In the genomic region with DNA sequence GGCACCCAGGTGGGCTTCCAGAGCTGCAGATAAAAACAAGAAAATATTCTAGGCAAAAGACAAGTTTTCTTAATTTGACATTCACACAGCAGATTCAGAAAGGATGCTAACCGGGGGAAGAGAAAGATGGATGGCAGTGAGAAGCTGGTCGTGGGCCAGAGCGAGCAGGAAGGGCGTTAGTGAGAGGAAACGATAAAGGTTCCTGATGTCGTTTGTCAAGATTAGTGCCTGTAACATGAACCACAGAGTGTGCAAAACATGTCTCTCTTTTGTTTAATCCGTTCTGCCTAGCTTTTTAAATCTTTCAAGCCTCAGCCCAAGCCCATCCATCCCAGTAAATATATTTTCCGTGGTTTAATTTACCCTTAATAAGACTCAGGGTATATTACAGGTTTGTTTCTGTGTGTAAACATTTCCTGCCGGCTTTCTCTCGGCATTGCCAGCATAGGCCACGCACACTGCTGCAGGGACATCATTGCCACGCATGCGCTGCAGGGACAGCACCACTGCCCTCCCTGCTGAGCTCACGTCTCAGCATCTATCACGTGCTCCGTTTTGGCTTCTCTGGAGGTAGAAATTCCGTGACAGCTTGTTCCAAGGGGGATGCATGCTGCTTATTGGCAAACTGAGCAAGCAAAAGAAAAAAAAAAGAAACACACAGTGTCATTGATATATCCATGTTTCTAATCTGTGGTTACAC, we compare ENCODE assay signal across 8 mouse cellular contexts.
A peak's percentile ranks its signal among the peaks of the same experiment; 100 is the strongest.
DNase-seq lines count a peak whose midpoint lies in the region; ATAC-seq and TF ChIP-seq lines count a peak whose summit lies in the region.

No protein-coding gene starts in this region.

- H3K4me1 ChIP-seq in embryonic facial prominence, embryonic 13.5 days, result peaks cover 28% of the 10 kb centered on the region
- H3K4me1 ChIP-seq in embryonic facial prominence, embryonic 10.5 days, result peaks cover 25% of the 10 kb centered on the region
- H3K4me1 ChIP-seq in MEL (ENCODE audit: control insufficient read depth in 1 of 2, insufficient read depth in 2 of 2, low read length in 2 of 2), result peaks cover 13 to 26% of the 10 kb centered on the region in 2 experiments
- peaks cover 24% of the 10 kb centered on the region for H3K4me1 ChIP-seq in heart, adult 2 months (ENCODE audit: control insufficient read depth, insufficient read depth, low read length)
- H3K4me1 ChIP-seq in liver, postnatal 0 days (ENCODE audit: insufficient read depth), result peaks cover 4% of the 10 kb centered on the region; the same call in 1 of the 2 replicates

- peak overlapping the region; percentile 44; the same call in 1 of the 2 replicates for H3K27ac ChIP-seq in embryonic facial prominence, embryonic 13.5 days
- H3K27ac ChIP-seq in embryonic facial prominence, embryonic 10.5 days (replicated peaks), result no peak overlapping the region
- H3K27ac ChIP-seq in MEL (ENCODE audit: control insufficient read depth, low read depth, low read length), result peak overlapping the region; percentile 97
- peak overlapping the region; percentile 21; the same call in 1 of the 2 replicates for H3K27ac ChIP-seq in heart, adult 2 months
- peak overlapping the region; percentile 55; the same call in 1 of the 2 replicates for H3K27ac ChIP-seq in liver, postnatal 0 days (ENCODE audit: low read depth)

- TF ChIP-seq EP300 in MEL (IDR thresholded peaks at IDR 0.05; ENCODE audit: low read depth in 1 of 2, low read length in 2 of 2), result peak; percentile 89 to 90
- no peak for TF ChIP-seq EP300 in heart, adult 2 months (IDR thresholded peaks at IDR 0.05; ENCODE audit: insufficient read depth, low read depth, low read length)
- no peak for TF ChIP-seq EP300 in liver, postnatal 0 days (IDR thresholded peaks at IDR 0.05; ENCODE audit: low read depth)

- H3K4me2 ChIP-seq in embryonic facial prominence, embryonic 13.5 days, result no peak overlapping the region
- H3K4me2 ChIP-seq in liver, postnatal 0 days (ENCODE audit: low read depth, low read length), result peak overlapping the region; percentile 23; the same call in 1 of the 2 replicates

- no peak for TF ChIP-seq RAD21 in MEL (IDR thresholded peaks at IDR 0.05; ENCODE audit: low read depth, low read length)

- TF ChIP-seq CTCF in MEL (IDR thresholded peaks at IDR 0.05 in 2 of 3, conservative IDR thresholded peaks at IDR 0.05 in 1 of 3; ENCODE audit: control insufficient read depth in 1 of 3, insufficient read depth in 1 of 3, low read depth in 2 of 3, low read length in 3 of 3, poor library complexity in 1 of 3, severe bottlenecking in 1 of 3), result no peak
- TF ChIP-seq CTCF in heart, adult 2 months (IDR thresholded peaks at IDR 0.05), result no peak
- no peak for TF ChIP-seq CTCF in liver, postnatal 0 days (IDR thresholded peaks at IDR 0.05; ENCODE audit: low read depth)

- H3K79me2 ChIP-seq in MEL (ENCODE audit: control insufficient read depth, insufficient read depth, low read length, poor library complexity), result no peaks in the 10 kb centered on the region
- no peaks in the 10 kb centered on the region for H3K79me2 ChIP-seq in heart, adult 2 months (replicated peaks; ENCODE audit: control insufficient read depth, insufficient read depth, low read length)

- no peaks in the 10 kb centered on the region for H3K27me3 ChIP-seq in embryonic facial prominence, embryonic 13.5 days
- no peaks in the 10 kb centered on the region for H3K27me3 ChIP-seq in embryonic facial prominence, embryonic 10.5 days (replicated peaks; ENCODE audit: low read depth, poor library complexity, severe bottlenecking)
- no peaks in the 10 kb centered on the region for H3K27me3 ChIP-seq in MEL (ENCODE audit: control insufficient read depth in 1 of 2, insufficient read depth in 2 of 2, low read length in 2 of 2)
- H3K27me3 ChIP-seq in heart, adult 2 months (ENCODE audit: control insufficient read depth, insufficient read depth, low read length), result no peaks in the 10 kb centered on the region
- H3K27me3 ChIP-seq in liver, postnatal 0 days (ENCODE audit: insufficient read depth, low read length), result no peaks in the 10 kb centered on the region

- DNase-seq in embryonic facial prominence, embryonic 10.5 days (ENCODE audit: low spot score), result no peak
- DNase-seq in MEL (ENCODE audit: low read depth, low spot score), result peak; percentile 91
- DNase-seq in heart, adult 2 months, result peak in 1 of 2 experiments; percentile 51
- peak; percentile 59 for DNase-seq in kidney, postnatal 14 days
- no peak for DNase-seq in liver, postnatal 0 days
- no peak for DNase-seq in embryo, embryonic 10.5 days (ENCODE audit: low spot score)

- H3K4me3 ChIP-seq in embryonic facial prominence, embryonic 13.5 days, result no peak overlapping the region
- H3K4me3 ChIP-seq in embryonic facial prominence, embryonic 10.5 days, result no peak overlapping the region
- H3K4me3 ChIP-seq in MEL (ENCODE audit: control insufficient read depth in 1 of 2, insufficient read depth in 1 of 2, low read depth in 2 of 2, low read length in 2 of 2), result peak overlapping the region; percentile 40 to 49
- no peak overlapping the region for H3K4me3 ChIP-seq in heart, adult 2 months
- no peak overlapping the region for H3K4me3 ChIP-seq in liver, postnatal 0 days (ENCODE audit: low read depth, low read length)

- H3K9me3 ChIP-seq in embryonic facial prominence, embryonic 13.5 days, result no peaks in the 10 kb centered on the region
- no peaks in the 10 kb centered on the region for H3K9me3 ChIP-seq in embryonic facial prominence, embryonic 10.5 days
- H3K9me3 ChIP-seq in MEL (replicated peaks; ENCODE audit: insufficient read depth, low read length), result no peaks in the 10 kb centered on the region
- H3K9me3 ChIP-seq in liver, postnatal 0 days (ENCODE audit: low read length), result no peaks in the 10 kb centered on the region

- peaks cover 14% of the 10 kb centered on the region; the same call in 1 of the 2 replicates for H3K36me3 ChIP-seq in embryonic facial prominence, embryonic 13.5 days
- H3K36me3 ChIP-seq in embryonic facial prominence, embryonic 10.5 days (replicated peaks), result peaks cover 39% of the 10 kb centered on the region
- peaks cover 0 to 14% of the 10 kb centered on the region in 2 experiments; a peak in 2 of 4 replicates for H3K36me3 ChIP-seq in MEL (ENCODE audit: control insufficient read depth in 1 of 2, insufficient read depth in 2 of 2, low read length in 2 of 2)
- peaks cover 2% of the 10 kb centered on the region; the same call in 1 of the 2 replicates for H3K36me3 ChIP-seq in heart, adult 2 months (ENCODE audit: control insufficient read depth, insufficient read depth, low read length)
- H3K36me3 ChIP-seq in liver, postnatal 0 days (replicated peaks; ENCODE audit: insufficient read depth, low read length), result peaks cover 12% of the 10 kb centered on the region

- 47% methylated on average over 17 of the region's 17 CpGs for WGBS in embryonic facial prominence, embryonic 13.5 days
- WGBS in embryonic facial prominence, embryonic 10.5 days, result 75% methylated on average over 17 of the region's 17 CpGs
- 30% methylated on average over 17 of the region's 17 CpGs for WGBS in heart, adult 2 months
- WGBS in liver, postnatal 0 days (ENCODE audit: insufficient replicate concordance), result 39% methylated on average over 17 of the region's 17 CpGs

- ATAC-seq in embryonic facial prominence, embryonic 13.5 days (ENCODE audit: insufficient number of reproducible peaks, insufficient read depth, low FRiP score, low TSS enrichment, low read depth), result no peak
- peak; percentile 38; the same call in 1 of the 2 replicates for ATAC-seq in liver, postnatal 0 days
- no peak for ATAC-seq in erythroid progenitor cell, adult 5-6 weeks (replicated peaks; ENCODE audit: low FRiP score, poor library complexity, severe bottlenecking)

- TF ChIP-seq POLR2A in MEL (IDR thresholded peaks at IDR 0.05; ENCODE audit: control insufficient read depth in 1 of 2, insufficient read depth in 1 of 2, low read depth in 1 of 2, low read length in 2 of 2, poor library complexity in 1 of 2), result peak in 1 of 2 experiments; percentile 69; a peak in 2 of 4 replicates
- no peak for TF ChIP-seq POLR2A in heart, adult 2 months (IDR thresholded peaks at IDR 0.05; ENCODE audit: insufficient read depth, low read depth, low read length)

- no peak overlapping the region for H3K9ac ChIP-seq in embryonic facial prominence, embryonic 13.5 days
- H3K9ac ChIP-seq in MEL (ENCODE audit: control insufficient read depth, low read depth, low read length, poor library complexity, severe bottlenecking), result peak overlapping the region; percentile 62
- no peak overlapping the region for H3K9ac ChIP-seq in heart, adult 2 months (ENCODE audit: low read depth, low read length)
- H3K9ac ChIP-seq in liver, postnatal 0 days (replicated peaks), result no peak overlapping the region

- intact Hi-C loops in heart, adult 2 months (cut with DNase I), result loop anchor here (5.0 kb wide), 1 partner anchor 37 kb away; no protein-coding TSS in a partner anchor

TF ChIP-seq in MEL, 35 proteins besides CTCF, POLR2A, EP300 and RAD21 (continues in another document):
- TF ChIP-seq RCOR1 (IDR thresholded peaks at IDR 0.05; ENCODE audit: low read depth, low read length) (peak; percentile 87), NELFE (IDR thresholded peaks at IDR 0.05; ENCODE audit: low read depth, low read length) (peak; percentile 50; the same call in 1 of the 2 replicates), E2F4 (IDR thresholded peaks at IDR 0.05; ENCODE audit: borderline replicate concordance, low read depth, low read length) (0 out of 2 replicates have a peak, but pooled peaks have one; percentile 56), GATA1 (IDR thresholded peaks at IDR 0.05; ENCODE audit: low read depth, low read length) (peak; percentile 90), MYC (IDR thresholded peaks at IDR 0.05; ENCODE audit: low read depth, low read length) (peak; percentile 89), BHLHE40 (IDR thresholded peaks at IDR 0.05; ENCODE audit: borderline replicate concordance, low read depth, low read length) (peak; percentile 46; the same call in 1 of the 2 replicates), MAX (IDR thresholded peaks at IDR 0.05; ENCODE audit: low read length) (peak; percentile 85), GABPA (IDR thresholded peaks at IDR 0.05; ENCODE audit: low read depth, low read length) (no peak), MXI1 (IDR thresholded peaks at IDR 0.05; ENCODE audit: low read depth, low read length) (no peak; the same call in none of the 2 replicates), HCFC1 (IDR thresholded peaks at IDR 0.05; ENCODE audit: low read depth, low read length) (peak; percentile 21; the same call in 1 of the 2 replicates), SMC3 (IDR thresholded peaks at IDR 0.05; ENCODE audit: low read depth, low read length) (0 out of 2 replicates have a peak, but pooled peaks have one; percentile 10), TAL1 (IDR thresholded peaks at IDR 0.05; ENCODE audit: low read length) (peak; percentile 26), MAFK (IDR thresholded peaks at IDR 0.05; ENCODE audit: borderline replicate concordance, low read depth, low read length) (0 out of 2 replicates have a peak, but pooled peaks have one; percentile 23), CHD1 (IDR thresholded peaks at IDR 0.05; ENCODE audit: low read depth, low read length) (no peak), USF1 (IDR thresholded peaks at IDR 0.05; ENCODE audit: low read depth, low read length) (peak; percentile 88), ZC3H11A (IDR thresholded peaks at IDR 0.05; ENCODE audit: low read depth, low read length) (no peak), SIN3A (IDR thresholded peaks at IDR 0.05; ENCODE audit: low read length) (peak; percentile 81)

Comparison
In these comparisons a context has a peak if more than half of its experiments do, and no peak if none do; other contexts are left out.
1. H3K4me3 ChIP-seq: peak in MEL (2 of 2); none in embryonic facial prominence, embryonic 13.5 days (single experiment), embryonic facial prominence, embryonic 10.5 days (single experiment), heart, adult 2 months (single experiment) and liver, postnatal 0 days (single experiment).
2. DNase-seq: peak in MEL (single experiment) and kidney, postnatal 14 days (single experiment); none in embryonic facial prominence, embryonic 10.5 days (single experiment), liver, postnatal 0 days (single experiment) and embryo, embryonic 10.5 days (single experiment).